Mouse (Mus musculus) forebrain, embryonic 14.5 days (tissue): ENCODE results near the gene Ntn1. TPM values are rescaled to one million over a fixed set of nuclear protein-coding genes. Genes with fewer than 3 reads are reported as not detected.

Experiments used
- ATAC-seq: fragments of 200-750 bp; cut with Nextera tagmentation; 2 replicates; pipeline ENCODE4 v1.8.0; 2017; ENCODE audit warnings: mild to moderate bottlenecking, moderate library complexity
- DNase-seq: peaks from one replicate; pipeline ENCODE4 v3.0.0-alpha.2; 2015; ENCODE audit warnings: low spot score
- H3K27ac ChIP-seq: fragments of 300-500 bp; sonication (generic); 2 replicates; pipeline ENCODE4 v1.5.1; 2014; ENCODE audit warnings: low read depth, mild to moderate bottlenecking, control low read depth, low read length, moderate library complexity
- H3K27me3 ChIP-seq: fragments of 300-500 bp; sonication (generic); replicated peaks from 2 replicates; pipeline ENCODE4 v1.6.1; 2014; ENCODE audit warnings: low read length, control low read depth, mixed read lengths; ENCODE audit not compliant: control insufficient read depth, insufficient read depth
- H3K36me3 ChIP-seq: fragments of 300-500 bp; sonication (generic); 2 replicates; pipeline ENCODE4 v1.6.1; 2014; ENCODE audit warnings: low read length, control low read depth; ENCODE audit not compliant: control insufficient read depth, insufficient read depth
- H3K4me1 ChIP-seq: fragments of 300-500 bp; sonication (generic); 2 replicates; pipeline ENCODE4 v1.6.1; 2014; ENCODE audit warnings: antibody characterized with exemption, low read length, control low read depth; ENCODE audit not compliant: control insufficient read depth, insufficient read depth
- H3K4me2 ChIP-seq: fragments of 300-500 bp; sonication (generic); 2 replicates; pipeline ENCODE4 v1.6.1; 2014; ENCODE audit warnings: mild to moderate bottlenecking, control low read depth, low read length
- H3K4me3 ChIP-seq: fragments of 300-500 bp; sonication (generic); 2 replicates; pipeline ENCODE4 v1.5.1; 2014; ENCODE audit warnings: low read depth, low read length, control low read depth
- H3K9ac ChIP-seq: fragments of 300-500 bp; sonication (generic); 2 replicates; pipeline ENCODE4 v1.6.1; 2014; ENCODE audit warnings: mild to moderate bottlenecking, low read length, control low read depth, moderate library complexity
- H3K9me3 ChIP-seq: fragments of 300-500 bp; sonication (generic); replicated peaks from 2 replicates; pipeline ENCODE4 v1.6.1; 2016; ENCODE audit warnings: low read length, control low read depth, mixed read lengths; ENCODE audit not compliant: control insufficient read depth
- WGBS: fragments of 180-500 bp; shearing (Covaris S2); extraction: QIAGEN DNeasy Blood & Tissue Kit; methylation state at CpG from one replicate; pipeline ENCODE4 v1.1.7; 2014; 5-methylcytosine and 5-hydroxymethylcytosine counted together
- polyA plus RNA-seq: library from polyadenylated mRNA; unstranded; fragments of >200 nt; fragmentation: Nextera tagmentation; extraction: Ambion mirVana; gene quantifications from 2 replicates; pipeline ENCODE4 v1.2.1, GENCODE M21; 2014

The Ntn1 gene
- polyA plus RNA-seq, 1 experiment from 2014 or later = 3.5 TPM

GRCm38 (mm10) chr11:68388655-68389015, 12.0 kb downstream of the Ntn1 start:
- H3K27ac ChIP-seq = no peak overlapping the region
- no peaks in the 10 kb centered on the region for H3K36me3 ChIP-seq
- no peak for ATAC-seq
- no peak overlapping the region for H3K4me2 ChIP-seq
- no peak for DNase-seq
- peaks cover 64% of the 10 kb centered on the region for H3K27me3 ChIP-seq
- 43% methylated on average over 1 of the region's 1 CpGs for WGBS
- peaks cover 17% of the 10 kb centered on the region for H3K4me1 ChIP-seq
- H3K9ac ChIP-seq = no peak overlapping the region
- H3K4me3 ChIP-seq = no peak overlapping the region
- H3K9me3 ChIP-seq = no peaks in the 10 kb centered on the region

- WGBS = 46% methylated on average over 11 of the region's 11 CpGs
- Histone ChIP-seq H3K4me2 (no peak overlapping the region), H3K9ac (no peak overlapping the region), H3K27me3 (peaks cover 70% of the 10 kb centered on the region), H3K4me3 (no peak overlapping the region), H3K9me3 (no peaks in the 10 kb centered on the region), H3K27ac (no peak overlapping the region), H3K36me3 (no peaks in the 10 kb centered on the region), H3K4me1 (peaks cover 22% of the 10 kb centered on the region)
- ATAC-seq = no peak
- no peak for DNase-seq
Observed at GRCm38 (mm10) chr11:68387971-68388654, 12.5 kb downstream of the Ntn1 start.

GRCm38 (mm10) chr11:68387441-68387760, 13.2 kb downstream of the Ntn1 start:
- Histone ChIP-seq H3K4me1 (peaks cover 23% of the 10 kb centered on the region), H3K4me3 (peak overlapping the region; percentile 62), H3K27me3 (peaks cover 67% of the 10 kb centered on the region), H3K27ac (no peak overlapping the region; the same call in 1 of the 2 replicates), H3K9ac (peak overlapping the region; percentile 71), H3K9me3 (no peaks in the 10 kb centered on the region), H3K4me2 (peak overlapping the region; percentile 93), H3K36me3 (no peaks in the 10 kb centered on the region)
- DNase-seq (no peak), ATAC-seq (no peak)
- WGBS = 22% methylated on average over 4 of the region's 4 CpGs

GRCm38 (mm10) chr11:68386589-68387440, 13.8 kb downstream of the Ntn1 start:
- 1% methylated on average over 65 of the region's 90 CpGs for WGBS
- Histone ChIP-seq H3K4me2 (peak overlapping the region; percentile 93), H3K9ac (peak overlapping the region; percentile 71), H3K4me1 (peaks cover 23% of the 10 kb centered on the region), H3K4me3 (peak overlapping the region; percentile 62), H3K36me3 (no peaks in the 10 kb centered on the region), H3K27me3 (peaks cover 65% of the 10 kb centered on the region), H3K9me3 (no peaks in the 10 kb centered on the region), H3K27ac (peak overlapping the region; percentile 65; the same call in 1 of the 2 replicates)
- DNase-seq = peak; percentile 69
- peak; percentile 65 for ATAC-seq

GRCm38 (mm10) chr11:68385921-68386588, 14.6 kb downstream of the Ntn1 start:
- Histone ChIP-seq H3K27me3 (peaks cover 65% of the 10 kb centered on the region), H3K9me3 (no peaks in the 10 kb centered on the region), H3K4me2 (peak overlapping the region; percentile 93), H3K9ac (peak overlapping the region; percentile 71), H3K4me3 (peak overlapping the region; percentile 62), H3K4me1 (peaks cover 26% of the 10 kb centered on the region), H3K36me3 (no peaks in the 10 kb centered on the region), H3K27ac (peak overlapping the region; percentile 65; the same call in 1 of the 2 replicates)
- ATAC-seq (peak; percentile 50), DNase-seq (no peak)
- under 1% methylated on average over 50 of the region's 68 CpGs for WGBS

GRCm38 (mm10) chr11:68385021-68385821, 15.4 kb downstream of the Ntn1 start:
- under 1% methylated on average over 92 of the region's 94 CpGs for WGBS
- H3K4me3 ChIP-seq = peak overlapping the region; percentile 62
- peak overlapping the region; percentile 71 for H3K9ac ChIP-seq
- no peak overlapping the region for H3K27ac ChIP-seq
- peaks cover 61% of the 10 kb centered on the region for H3K27me3 ChIP-seq
- no peaks in the 10 kb centered on the region for H3K9me3 ChIP-seq
- H3K4me2 ChIP-seq = peak overlapping the region; percentile 93
- peak; percentile 49 for DNase-seq
- H3K36me3 ChIP-seq = no peaks in the 10 kb centered on the region
- H3K4me1 ChIP-seq = peaks cover 26% of the 10 kb centered on the region
- peak; percentile 5; the same call in 1 of the 2 replicates for ATAC-seq

GRCm38 (mm10) chr11:68384592-68385020, 16.0 kb downstream of the Ntn1 start:
- no peak for ATAC-seq
- no peak for DNase-seq
- H3K27me3 ChIP-seq = peaks cover 60% of the 10 kb centered on the region
- under 1% methylated on average over 27 of the region's 27 CpGs for WGBS
- H3K36me3 ChIP-seq = no peaks in the 10 kb centered on the region
- H3K27ac ChIP-seq = no peak overlapping the region
- peak overlapping the region; percentile 71 for H3K9ac ChIP-seq
- no peaks in the 10 kb centered on the region for H3K9me3 ChIP-seq
- H3K4me3 ChIP-seq = peak overlapping the region; percentile 62
- H3K4me2 ChIP-seq = peak overlapping the region; percentile 93
- H3K4me1 ChIP-seq = peaks cover 27% of the 10 kb centered on the region

DNA sequence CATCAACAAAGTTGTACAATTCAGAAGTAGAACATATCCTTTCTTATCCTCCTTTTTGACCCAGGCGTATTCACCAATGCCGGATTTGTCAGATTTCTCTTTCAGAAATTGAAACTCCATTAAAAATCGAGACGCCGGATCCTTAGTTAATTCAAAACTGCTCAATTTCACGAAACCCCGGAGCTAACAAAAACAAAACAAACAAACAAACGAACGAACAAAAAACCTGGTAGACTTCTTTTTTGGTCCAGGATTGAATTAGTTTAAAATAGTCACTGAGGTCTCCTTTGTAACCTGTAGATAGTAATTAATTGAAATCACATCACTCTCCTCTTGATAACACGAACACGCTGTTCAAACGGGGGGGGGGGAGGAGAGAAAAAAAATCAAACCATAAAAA, 16.5 kb downstream of the Ntn1 start:
- Histone ChIP-seq H3K4me2 (peak overlapping the region; percentile 93), H3K9ac (peak overlapping the region; percentile 71), H3K4me1 (peaks cover 32% of the 10 kb centered on the region), H3K27ac (no peak overlapping the region), H3K36me3 (no peaks in the 10 kb centered on the region), H3K27me3 (peaks cover 57% of the 10 kb centered on the region), H3K9me3 (no peaks in the 10 kb centered on the region), H3K4me3 (peak overlapping the region; percentile 62)
- WGBS = 2% methylated on average over 12 of the region's 12 CpGs
- DNase-seq (no peak), ATAC-seq (no peak)
